Mouse (Mus musculus) cerebellum, postnatal 10 days (tissue): ENCODE measurements around the gene Olfr1431.
"Not testable (repeated sequence)": the region's sequence is repeated elsewhere in the genome, so short reads cannot be mapped to it uniquely, and the experiment has no call there.

Experiments used
- DNase-seq, 2 experiments: peaks; one replicate each; pipeline ENCODE4 v3.0.0; 2021; ENCODE audit warnings: mixed read lengths in 2 of 2

Gene Olfr1431

DNA sequence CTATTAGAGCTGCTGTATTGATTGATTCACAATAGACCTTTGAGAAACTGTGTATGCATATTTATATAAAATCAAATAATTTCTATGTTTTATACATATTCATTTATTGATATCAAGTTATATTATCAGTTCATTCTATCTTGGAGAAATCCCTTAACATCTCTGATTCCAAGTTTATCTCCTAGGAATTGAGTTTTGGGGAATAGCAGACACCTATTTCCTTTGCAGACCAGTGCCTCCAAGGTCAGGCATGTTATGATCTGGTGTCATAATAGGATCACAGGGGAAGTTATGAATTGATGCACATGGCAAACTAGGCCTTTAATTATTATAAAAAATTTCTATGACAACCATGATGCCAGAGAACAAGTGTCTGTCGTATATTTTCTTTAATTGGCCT, at the start of gene Olfr1431:
TSS of gene Olfr1431 (plus strand) at position 301 of the 400 bp plus-strand sequence.
- DNase-seq = no peak

DNA sequence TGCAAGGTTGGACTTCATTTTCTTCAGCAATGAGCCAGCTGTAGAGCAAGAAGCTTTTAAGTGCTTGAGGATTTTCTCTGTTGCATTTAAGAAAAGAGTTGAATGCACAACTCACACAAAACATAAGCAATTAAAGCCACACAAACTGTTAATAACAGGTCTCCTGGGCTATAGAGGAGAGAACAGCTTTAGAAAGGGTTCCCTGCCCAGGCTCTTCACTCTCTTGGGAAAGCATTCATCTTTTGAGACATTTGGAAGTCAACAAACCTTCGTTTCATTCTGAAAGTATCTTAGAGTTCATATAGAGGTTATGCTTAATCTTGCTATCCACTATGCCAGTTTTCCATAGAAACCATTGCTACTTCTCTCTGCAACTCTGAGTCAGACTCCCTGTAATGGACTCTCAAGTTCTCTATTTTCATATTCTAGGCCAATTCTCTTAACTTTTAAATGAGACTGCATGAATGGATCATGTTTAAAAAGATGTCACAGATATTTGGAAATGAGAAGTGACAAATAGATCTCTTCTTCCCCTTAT, 30.3 kb upstream of the Olfr1431 start, which contains the start of gene Olfr1555-ps1:
TSS of gene Olfr1555-ps1 (minus strand) at position 51 of the 538 bp plus-strand sequence.
- not testable (repeated sequence) for DNase-seq

DNA sequence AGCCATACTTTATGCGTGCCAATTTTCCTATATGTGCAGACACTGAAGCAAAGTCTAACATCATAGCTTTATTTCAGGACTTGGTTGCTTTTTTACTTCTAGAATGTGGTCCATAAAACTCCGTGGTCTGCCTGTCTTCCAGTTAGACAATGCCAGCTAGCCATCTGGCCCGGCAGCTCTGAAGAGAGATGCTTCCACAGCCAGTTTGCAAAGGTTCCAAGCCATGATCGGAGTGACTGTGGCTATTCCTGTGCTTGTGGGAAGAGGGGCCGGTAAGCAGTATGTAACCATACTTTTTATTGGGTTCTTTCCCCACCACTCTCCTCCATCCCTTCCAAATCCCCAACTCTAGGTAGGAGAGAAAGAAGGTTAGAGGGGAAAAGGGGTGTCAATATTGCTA, 25.0 kb upstream of the Olfr1431 start:
- peak; percentile 17 to 30 for DNase-seq

DNA sequence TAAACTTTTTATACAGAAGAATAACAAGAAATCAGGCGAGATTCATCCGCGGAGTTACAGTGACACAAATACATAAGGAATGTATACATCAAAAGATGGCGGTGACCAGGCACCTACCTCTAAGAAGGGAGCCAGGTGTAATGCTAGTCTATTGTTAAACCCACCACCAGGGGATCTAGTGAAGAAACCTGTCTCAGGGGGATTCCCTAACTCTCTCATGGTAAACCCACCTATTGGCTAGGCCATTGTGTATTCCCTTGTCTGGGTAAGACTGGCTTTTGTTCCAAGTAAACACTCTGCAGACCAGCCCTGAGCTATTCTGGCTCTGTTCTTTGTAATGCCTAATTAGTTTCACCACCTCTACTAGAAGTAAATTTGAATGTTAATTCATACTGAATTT, 1.4 kb upstream of the Olfr1431 start:
- not testable (repeated sequence) for DNase-seq

DNA sequence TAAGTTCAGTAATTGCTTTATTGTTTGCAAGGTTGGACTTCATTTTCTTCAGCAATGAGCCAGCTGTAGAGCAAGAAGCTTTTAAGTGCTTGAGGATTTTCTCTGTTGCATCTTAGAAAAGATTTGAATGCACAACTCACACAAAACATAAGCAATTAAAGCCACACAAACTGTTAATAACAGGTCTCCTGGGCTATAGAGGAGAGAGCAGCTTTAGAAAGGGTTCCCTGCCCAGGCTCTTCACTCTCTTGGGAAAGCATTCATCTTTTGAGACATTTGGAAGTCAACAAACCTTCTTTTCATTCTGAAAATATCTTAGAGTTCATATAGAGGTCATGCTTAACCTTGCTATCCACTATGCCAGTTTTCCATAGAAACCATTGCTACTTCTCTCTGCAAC, 32.1 kb downstream of the Olfr1431 start, which contains the start of gene Olfr1432:
TSS of gene Olfr1432 (minus strand) at position 101 of the 400 bp plus-strand sequence.
- not testable (repeated sequence) for DNase-seq

DNA sequence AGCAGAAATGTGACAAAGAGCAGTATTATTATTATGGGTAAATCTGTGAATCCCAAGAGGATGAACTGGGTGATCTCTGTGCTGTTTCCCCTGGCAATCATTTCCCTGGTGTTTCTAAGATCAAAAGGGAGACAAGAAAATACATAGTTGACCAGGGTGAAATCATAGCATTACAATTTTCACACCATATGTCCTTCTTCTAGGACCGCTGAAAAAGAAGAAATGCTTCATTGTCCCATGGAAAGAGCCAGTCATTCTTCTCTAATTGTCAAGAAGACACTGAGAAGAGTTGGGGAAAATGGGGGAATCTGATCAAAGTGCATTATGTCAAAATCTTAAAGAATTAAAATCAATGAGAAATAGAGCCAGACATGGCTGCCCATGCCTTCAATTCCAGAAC, 41.1 kb downstream of the Olfr1431 start, which contains the start of gene Olfr262:
TSS of gene Olfr262 (minus strand) at position 101 of the 400 bp plus-strand sequence.
- DNase-seq = no peak

DNA sequence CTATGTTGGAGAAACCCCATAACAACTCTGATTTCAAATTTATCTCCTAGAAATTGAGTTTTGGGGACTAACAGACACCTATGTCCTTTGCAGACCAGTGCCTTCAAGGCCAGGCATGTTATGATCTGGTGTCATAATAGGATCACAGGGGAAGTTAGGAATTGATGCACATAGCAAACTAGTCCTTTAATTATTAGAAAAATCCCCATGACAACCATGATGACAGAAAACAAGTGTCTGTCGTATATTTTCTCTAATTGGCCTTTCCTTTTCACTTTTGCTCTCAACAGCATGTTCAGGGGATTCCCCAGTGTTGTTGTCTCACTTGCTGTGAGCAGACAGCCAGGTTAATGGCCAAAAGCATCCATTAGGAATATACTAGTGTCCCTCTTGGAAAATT, 60.3 kb downstream of the Olfr1431 start, which contains the start of gene Olfr235:
TSS of gene Olfr235 (plus strand) at position 301 of the 400 bp plus-strand sequence.
- DNase-seq = no peak
